30 mouse cellular contexts compared by ENCODE assay signal in the genomic region with DNA sequence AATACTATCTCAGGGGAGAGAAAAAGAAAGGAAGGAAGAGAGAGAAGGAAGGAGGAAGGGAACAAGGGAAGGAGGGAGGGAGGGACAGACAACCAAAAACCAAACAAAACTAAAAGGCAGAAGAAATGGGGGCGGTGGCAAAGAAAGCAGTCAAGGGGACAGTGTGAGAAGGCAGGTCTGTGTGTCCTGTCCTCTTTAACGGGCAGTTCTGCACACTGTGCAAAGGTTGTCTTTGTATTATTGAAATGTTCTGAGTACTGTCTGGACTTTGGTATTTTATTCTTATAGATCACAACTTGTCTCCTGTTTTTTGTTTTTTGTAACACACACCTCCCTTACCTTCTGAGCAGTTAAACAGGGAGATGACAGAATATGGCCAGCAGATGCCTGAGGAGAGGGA.
"Had no signal": no experiment of that assay in that cellular context is flagged by ENCODE, and none has a peak within 500 bp of the region (broad histone marks: within the 10 kb centered on the region; RNA-seq: fewer than 3 reads in every experiment).

No protein-coding gene starts in this region.

- H3K4me3 ChIP-seq: left cerebral cortex, adult 2 months; limb, embryonic 10.5 days; limb, embryonic 12.5 days; limb, embryonic 13.5 days; limb, embryonic 15.5 days; liver, embryonic 13.5 days; liver, embryonic 15.5 days; lung, embryonic 15.5 days; megakaryocyte, embryonic 14.5 days; midbrain, embryonic 10.5 days; midbrain, embryonic 12.5 days; midbrain, embryonic 13.5 days; midbrain, embryonic 15.5 days; myocyte; neural tube, embryonic 12.5 days had no signal

- H3K27ac ChIP-seq: left cerebral cortex, adult 2 months; limb, embryonic 10.5 days; limb, embryonic 12.5 days; limb, embryonic 13.5 days; limb, embryonic 15.5 days; liver, embryonic 13.5 days; liver, embryonic 14.5 days; liver, embryonic 15.5 days; lung, embryonic 15.5 days; macrophage; midbrain, embryonic 10.5 days; midbrain, embryonic 12.5 days; midbrain, embryonic 13.5 days; midbrain, embryonic 15.5 days; neural tube, embryonic 12.5 days had no signal

- DNase-seq: left cerebral cortex, postnatal 4 days; liver, embryonic 13.5 days; lung, adult 18-20 months; lung, adult 2 months; lung, embryonic 14.5 days; lung, postnatal 10 days; lung, postnatal 14 days; lung, postnatal 36 days; lung, postnatal 4 days; midbrain, embryonic 14.5 days had no signal

- H3K9ac ChIP-seq: limb, embryonic 12.5 days; limb, embryonic 13.5 days; limb, embryonic 15.5 days; liver, embryonic 14.5 days; liver, embryonic 15.5 days; lung, embryonic 14.5 days; lung, embryonic 15.5 days; midbrain, embryonic 12.5 days; midbrain, embryonic 15.5 days; neural tube, embryonic 12.5 days had no signal

- H3K27me3 ChIP-seq: limb, embryonic 12.5 days; limb, embryonic 13.5 days; limb, embryonic 15.5 days; liver, embryonic 13.5 days; liver, embryonic 15.5 days; lung, embryonic 15.5 days; megakaryocyte, embryonic 14.5 days; midbrain, embryonic 12.5 days; midbrain, embryonic 13.5 days; midbrain, embryonic 15.5 days; neural tube, embryonic 12.5 days had no signal

- ATAC-seq: lung, postnatal 0 days; midbrain, embryonic 13.5 days; midbrain, embryonic 15.5 days; midbrain, embryonic 16.5 days had no signal

- H3K36me3 ChIP-seq: limb, embryonic 15.5 days; liver, embryonic 13.5 days; liver, embryonic 15.5 days; lung, embryonic 15.5 days; midbrain, embryonic 12.5 days; midbrain, embryonic 15.5 days had no signal

- H3K4me1 ChIP-seq: liver, embryonic 15.5 days; midbrain, embryonic 15.5 days had no signal

- H3K9me3 ChIP-seq: limb, embryonic 10.5 days; limb, embryonic 12.5 days; limb, embryonic 13.5 days; limb, embryonic 15.5 days; liver, embryonic 13.5 days; liver, embryonic 15.5 days; lung, embryonic 15.5 days; megakaryocyte, embryonic 14.5 days; midbrain, embryonic 12.5 days; midbrain, embryonic 13.5 days; midbrain, embryonic 15.5 days; neural tube, embryonic 12.5 days had no signal

- H3K4me2 ChIP-seq: limb, embryonic 12.5 days; limb, embryonic 13.5 days; limb, embryonic 15.5 days; liver, embryonic 11.5 days; liver, embryonic 13.5 days; liver, embryonic 15.5 days; lung, embryonic 14.5 days; lung, embryonic 15.5 days; midbrain, embryonic 11.5 days; midbrain, embryonic 12.5 days; midbrain, embryonic 13.5 days; midbrain, embryonic 15.5 days; neural tube, embryonic 12.5 days had no signal
